Mouse (Mus musculus): ENCODE data around the gene Vrk2.

GRCm38 (mm10) chr11:26451228-26451627, 142.6 kb downstream of the Vrk2 start:
- TF ChIP-seq CTCF (IDR thresholded peaks at IDR 0.05; ENCODE audit: insufficient read depth, low read depth, low read length) (no peak), POLR2A (IDR thresholded peaks at IDR 0.05; ENCODE audit: insufficient read depth, low read depth, low read length) (no peak)
